Mouse (Mus musculus) embryonic fibroblast, embryonic 13.5 days (primary cell): ENCODE data around the gene Bag2.

Source experiments
- CTCF ChIP-seq: IDR thresholded peaks from 2 replicates; pipeline ENCODE4 v1.5.1; 2011; ENCODE audit warnings: mild to moderate bottlenecking, control low read depth, low read length, moderate library complexity, borderline replicate concordance; ENCODE audit not compliant: insufficient read depth
- POLR2A ChIP-seq: IDR thresholded peaks from 2 replicates; pipeline ENCODE4 v1.6.1; 2011; ENCODE audit warnings: low read depth, mild to moderate bottlenecking, control low read depth, low read length, moderate library complexity

DNA sequence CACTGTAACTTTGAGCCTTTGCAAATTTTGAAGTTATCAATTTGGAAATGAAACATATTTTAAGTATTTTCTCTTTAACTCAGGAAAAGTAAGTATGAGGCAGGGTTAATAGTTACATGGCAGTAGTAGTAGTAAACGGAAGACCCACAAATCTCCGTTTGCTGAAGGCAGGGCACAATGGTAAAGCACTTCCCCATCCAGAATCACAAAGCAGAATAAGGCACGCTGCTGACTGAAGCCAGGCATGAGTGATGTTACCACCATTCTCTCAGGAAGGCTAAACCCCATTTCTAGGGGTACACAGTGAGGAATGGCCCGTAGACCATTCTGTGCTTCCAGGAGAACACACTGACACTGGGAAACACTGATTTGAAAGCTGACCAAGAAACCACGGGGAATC, 30.5 kb upstream of the Bag2 start:
- TF ChIP-seq CTCF (no peak), POLR2A (no peak)
